Mouse (Mus musculus) activated CD4-positive, CD25-positive, alpha-beta regulatory T cell, adult 9 weeks (primary cell): ENCODE data around the gene Larp1b. TPM values are rescaled to one million over a fixed set of nuclear protein-coding genes. Genes with fewer than 3 reads are reported as not detected.

Experiments used
- polyA plus RNA-seq: library from polyadenylated mRNA; unstranded; fragments of 100-300 nt; shearing (Covaris generic); gene quantifications from one replicate; pipeline ENCODE4 v1.2.1, GENCODE M21; 2017

Gene Larp1b
- 19.9 TPM for polyA plus RNA-seq

GRCm38 (mm10) chr3:40949170-40949902 is at the start of gene Larp1b:
Larp1b (plus strand) TSS chr3:40949828.

GRCm38 (mm10) chr3:40902443-40902842 is 47.2 kb upstream of the Larp1b start, which contains the start of gene 1700034I23Rik:
1700034I23Rik (minus strand) TSS chr3:40902543.

GRCm38 (mm10) chr3:41082885-41083789 is 133.5 kb downstream of the Larp1b start, which contains the start of gene Pgrmc2:
Pgrmc2 (minus strand) TSS chr3:41083046.

Other genes starting within 250 kb of the Larp1b start
- gene Slc25a31, start 241.0 kb upstream of the Larp1b start, polyA plus RNA-seq = not detected
- gene Hspa4l, start 205.3 kb upstream of the Larp1b start, polyA plus RNA-seq = 42.0 TPM
- 15.4 TPM for gene Plk4, start 149.8 kb upstream of the Larp1b start, polyA plus RNA-seq
- 18.1 TPM for gene Mfsd8, start 102.9 kb upstream of the Larp1b start, polyA plus RNA-seq
- gene Abhd18, start 102.9 kb upstream of the Larp1b start, polyA plus RNA-seq = 23.7 TPM
- gene 1700034I23Rik, start 47.3 kb upstream of the Larp1b start, polyA plus RNA-seq = 0.90 TPM
- 4.6 TPM for gene Pgrmc2, start 133.2 kb downstream of the Larp1b start, polyA plus RNA-seq